In genomic region chr13:49213531-49213932, GRCm38 (mm10) we compare ENCODE assay signal across 8 mouse cellular contexts. TPM values are rescaled to one million over a fixed set of nuclear protein-coding genes. Genes with fewer than 3 reads are reported as not detected.
DNase-seq lines count a peak whose midpoint lies in the region; ATAC-seq and TF ChIP-seq lines count a peak whose summit lies in the region.

No protein-coding gene starts in this region.

- no peak overlapping the region for H3K9ac ChIP-seq in lung, postnatal 0 days (replicated peaks; ENCODE audit: low read depth)

- H3K4me1 ChIP-seq in lung, postnatal 0 days (ENCODE audit: insufficient read depth, low read depth, low read length), result peaks cover 15% of the 10 kb centered on the region; the same call in 1 of the 2 replicates
- H3K4me1 ChIP-seq in thymus, adult 2 months (replicated peaks; ENCODE audit: control insufficient read depth, insufficient read depth, low read length), result peaks cover 20% of the 10 kb centered on the region

- H3K36me3 ChIP-seq in lung, postnatal 0 days (ENCODE audit: insufficient read depth, low read length), result no peaks in the 10 kb centered on the region
- H3K36me3 ChIP-seq in thymus, adult 2 months (ENCODE audit: control insufficient read depth, insufficient read depth, low read length), result no peaks in the 10 kb centered on the region

- H3K27ac ChIP-seq in lung, postnatal 0 days (ENCODE audit: low read length), result peak overlapping the region; percentile 68
- H3K27ac ChIP-seq in thymus, adult 2 months (ENCODE audit: control insufficient read depth, insufficient read depth, low read length), result no peak overlapping the region

- H3K27me3 ChIP-seq in lung, postnatal 0 days (replicated peaks; ENCODE audit: insufficient read depth, low read length), result no peaks in the 10 kb centered on the region
- no peaks in the 10 kb centered on the region for H3K27me3 ChIP-seq in thymus, adult 2 months (ENCODE audit: control insufficient read depth, insufficient read depth, low read length)

- peak; percentile 34 for ATAC-seq in lung, postnatal 0 days

- no peak for TF ChIP-seq CTCF in lung, postnatal 0 days (IDR thresholded peaks at IDR 0.05)
- no peak for TF ChIP-seq CTCF in thymus, adult 2 months (IDR thresholded peaks at IDR 0.05; ENCODE audit: borderline replicate concordance, control insufficient read depth, extremely low read depth, insufficient read depth, low read length, poor library complexity)

- peak; percentile 50 for DNase-seq in kidney, adult 11 months
- no peak for DNase-seq in kidney, postnatal 10 days
- peak; percentile 69 for DNase-seq in CD4-positive helper T cell, adult 2 months (ENCODE audit: low read depth, low spot score)
- DNase-seq in adrenal gland, postnatal 10 days, result peak; percentile 77
- DNase-seq in gastrocnemius, postnatal 25 days, result peak; percentile 53
- DNase-seq in lung, postnatal 0 days (ENCODE audit: low spot score), result peak; percentile 69
- DNase-seq in layer of hippocampus, postnatal 25 days (ENCODE audit: extremely low spot score in 1 of 2, low spot score in 1 of 2), result no peak
- no peak for DNase-seq in thymus, adult 2 months

- TF ChIP-seq POLR2A in thymus, adult 2 months (IDR thresholded peaks at IDR 0.05; ENCODE audit: control insufficient read depth, extremely low read depth, insufficient read depth, low read length, poor library complexity), result no peak

- H3K4me3 ChIP-seq in lung, postnatal 0 days (ENCODE audit: low read depth, low read length), result no peak overlapping the region
- H3K4me3 ChIP-seq in thymus, adult 2 months (ENCODE audit: control insufficient read depth, insufficient read depth, low read length), result no peak overlapping the region

- no peak for TF ChIP-seq EP300 in lung, postnatal 0 days (IDR thresholded peaks at IDR 0.05)

- no peaks in the 10 kb centered on the region for H3K9me3 ChIP-seq in lung, postnatal 0 days (ENCODE audit: low read length)

- 45% methylated on average over 4 of the region's 4 CpGs for WGBS in lung, postnatal 0 days
- WGBS in thymus, adult 2 months, result 33% methylated on average over 4 of the region's 4 CpGs

- no peak overlapping the region for H3K4me2 ChIP-seq in lung, postnatal 0 days (replicated peaks; ENCODE audit: low read depth, low read length)

RNA-seq across cellular contexts. Expression of gene Card19, which starts 2.3 kb away (rescaled TPM):
- 10 to 100 TPM; 52.5 to 58.9 TPM for total RNA-seq in adrenal gland, postnatal 10 days (2021)
- 100 to 1,000 TPM in 1 of 2 experiments, 10 to 100 TPM in 1; 93.6 to 118 TPM for total RNA-seq in gastrocnemius, postnatal 25 days (2021)
- polyA plus RNA-seq in lung, postnatal 0 days (2015; fragmentation: Nextera tagmentation; extraction: Ambion mirVana), result 90.4 and 112 TPM in 2 replicates
- total RNA-seq in layer of hippocampus, postnatal 25 days (2021), result 10 to 100 TPM; 14.7 to 16.2 TPM
- 79.1 and 86.2 TPM in 2 replicates for polyA plus RNA-seq in thymus, adult 2 months (2012; rRNA removed)

RNA-seq across cellular contexts. Expression of gene Ninj1, which starts 26.2 kb away (rescaled TPM):
- 10 to 100 TPM; 77.3 to 79.6 TPM for total RNA-seq in adrenal gland, postnatal 10 days (2021)
- total RNA-seq in gastrocnemius, postnatal 25 days (2021), result 10 to 100 TPM; 15.8 to 18.8 TPM
- 66.3 and 72.0 TPM in 2 replicates for polyA plus RNA-seq in lung, postnatal 0 days (2015; fragmentation: Nextera tagmentation; extraction: Ambion mirVana)
- total RNA-seq in layer of hippocampus, postnatal 25 days (2021), result 10 to 100 TPM; 23.6 to 25.1 TPM
- polyA plus RNA-seq in thymus, adult 2 months (2012; rRNA removed), result 98.1 and 113 TPM in 2 replicates

RNA-seq across cellular contexts. Expression of gene Susd3, which starts 35.0 kb away (rescaled TPM):
- total RNA-seq in adrenal gland, postnatal 10 days (2021), result 1 to 10 TPM; 1.8 to 1.9 TPM
- total RNA-seq in gastrocnemius, postnatal 25 days (2021), result under 1 TPM in 1 of 2 experiments, not detected in 1; 0.26 TPM
- polyA plus RNA-seq in lung, postnatal 0 days (2015; fragmentation: Nextera tagmentation; extraction: Ambion mirVana), result 2.5 TPM in 2 replicates
- 1 to 10 TPM; 2.5 to 3.1 TPM for total RNA-seq in layer of hippocampus, postnatal 25 days (2021)
- 13.1 and 16.2 TPM in 2 replicates for polyA plus RNA-seq in thymus, adult 2 months (2012; rRNA removed)

Comparison
In these comparisons a context has a peak if more than half of its experiments do, and no peak if none do; other contexts are left out.
1. DNase-seq: peak in kidney, adult 11 months (single experiment), CD4-positive helper T cell, adult 2 months (single experiment), adrenal gland, postnatal 10 days (single experiment), gastrocnemius, postnatal 25 days (single experiment) and lung, postnatal 0 days (single experiment); none in kidney, postnatal 10 days (single experiment), layer of hippocampus, postnatal 25 days (0 of 2) and thymus, adult 2 months (single experiment).